Mouse (Mus musculus): Measurements from ENCODE around the gene Aurkaip1. TPM values are rescaled to one million over a fixed set of nuclear protein-coding genes. Genes with fewer than 3 reads are reported as not detected.
A peak's percentile ranks its signal among the peaks of the same experiment; 100 is the strongest.

Gene Aurkaip1
- polyA plus RNA-seq, 1 experiment: 341 TPM

GRCm38 (mm10) chr4:155791240-155791933, 39.7 kb upstream of the Aurkaip1 start:
- H3K9me3 ChIP-seq: no peaks in the 10 kb centered on the region
- H3K4me1 ChIP-seq: peaks cover 62% of the 10 kb centered on the region
- TF ChIP-seq FLI1 (IDR thresholded peaks at IDR 0.05; ENCODE audit: low read length) (no peak), GATA1 (IDR thresholded peaks at IDR 0.05; ENCODE audit: borderline replicate concordance, low read length) (no peak)
- no peaks in the 10 kb centered on the region for H3K36me3 ChIP-seq (replicated peaks; ENCODE audit: low read length)
- peaks cover 17% of the 10 kb centered on the region for H3K27me3 ChIP-seq (replicated peaks)
- peak overlapping the region; percentile 53 for H3K4me3 ChIP-seq (replicated peaks)

DNA sequence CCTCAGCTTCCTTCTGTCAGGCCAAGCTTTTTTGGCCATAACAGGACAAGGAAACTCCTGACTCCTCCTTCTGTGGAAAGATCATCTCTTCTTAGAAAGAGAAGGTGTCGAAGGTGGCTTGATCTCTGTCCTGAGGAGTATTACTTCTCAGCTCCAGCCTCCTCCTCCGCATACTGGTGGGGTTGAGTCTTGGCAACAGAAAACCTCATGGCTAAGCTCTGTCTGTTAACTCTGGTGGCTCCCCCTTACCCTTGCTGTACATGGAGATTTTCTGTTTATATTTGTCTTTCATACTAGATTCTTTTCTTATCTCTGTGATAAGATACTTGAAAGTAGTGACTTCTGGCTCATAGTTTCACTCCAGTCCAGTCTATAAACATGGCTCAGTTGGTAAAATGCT, 37.3 kb upstream of the Aurkaip1 start:
- peaks cover 44% of the 10 kb centered on the region for H3K4me1 ChIP-seq
- no peak overlapping the region for H3K4me3 ChIP-seq (replicated peaks)
- TF ChIP-seq FLI1 (IDR thresholded peaks at IDR 0.05; ENCODE audit: low read length): no peak
- no peak for TF ChIP-seq GATA1 (IDR thresholded peaks at IDR 0.05; ENCODE audit: borderline replicate concordance, low read length)
- H3K27me3 ChIP-seq (replicated peaks): peaks cover 17% of the 10 kb centered on the region
- H3K9me3 ChIP-seq: no peaks in the 10 kb centered on the region
- no peaks in the 10 kb centered on the region for H3K36me3 ChIP-seq (replicated peaks; ENCODE audit: low read length)

DNA sequence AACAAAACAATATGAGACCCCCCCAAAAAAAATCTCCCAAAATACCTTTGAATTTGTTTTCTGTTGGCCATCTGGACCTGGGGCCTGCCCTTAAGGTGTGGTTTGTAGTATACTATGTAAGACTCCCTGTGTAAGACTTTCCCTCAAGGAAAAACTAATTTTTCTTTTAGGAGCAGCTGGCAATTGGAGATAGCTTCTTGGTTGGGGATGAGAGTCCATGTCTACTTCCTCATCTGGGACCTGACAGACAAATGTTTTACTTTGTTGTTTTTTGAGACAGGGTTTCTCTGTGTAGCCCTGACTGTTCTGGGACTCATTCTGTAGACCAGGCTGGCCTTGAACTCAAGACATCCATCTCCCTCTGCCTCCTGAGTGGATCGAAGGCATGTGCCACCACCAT, 29.0 kb upstream of the Aurkaip1 start:
- H3K4me1 ChIP-seq: peaks cover 37% of the 10 kb centered on the region
- H3K36me3 ChIP-seq (replicated peaks; ENCODE audit: low read length): peaks cover 26% of the 10 kb centered on the region
- no peaks in the 10 kb centered on the region for H3K9me3 ChIP-seq
- no peaks in the 10 kb centered on the region for H3K27me3 ChIP-seq (replicated peaks)
- TF ChIP-seq FLI1 (IDR thresholded peaks at IDR 0.05; ENCODE audit: low read length): no peak
- no peak for TF ChIP-seq GATA1 (IDR thresholded peaks at IDR 0.05; ENCODE audit: borderline replicate concordance, low read length)
- no peak overlapping the region for H3K4me3 ChIP-seq (replicated peaks)

DNA sequence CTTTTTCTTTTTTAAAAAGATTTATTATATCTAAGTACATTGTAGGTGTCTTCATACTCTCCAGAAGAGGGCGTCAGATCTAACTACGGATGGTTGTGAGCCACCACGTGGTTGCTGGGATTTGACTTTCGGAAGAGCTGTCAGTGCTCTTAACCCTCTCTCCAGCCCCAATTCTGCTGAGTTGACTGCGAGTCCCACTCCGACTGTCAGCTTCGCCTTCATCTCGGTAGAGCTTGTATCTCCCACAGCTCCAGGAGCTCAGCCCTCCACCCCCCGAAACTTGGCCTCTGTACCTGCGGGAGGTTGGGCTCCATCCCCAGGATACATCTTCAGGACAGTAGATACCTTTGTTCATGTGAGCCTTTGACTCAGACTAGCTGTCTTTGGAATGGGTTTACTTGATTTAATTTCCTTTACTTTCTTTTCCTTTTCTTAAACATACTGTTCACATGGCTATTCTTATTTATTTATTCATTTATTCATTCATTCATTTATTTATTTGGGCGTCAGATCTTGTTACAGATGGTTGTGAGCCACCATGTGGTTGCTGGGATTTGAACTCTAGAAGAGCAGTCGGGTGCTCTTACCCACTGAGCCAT, 28.2 kb upstream of the Aurkaip1 start, which contains the start of gene Mrpl20:
TSS of gene Mrpl20 (plus strand) at position 138 of the 599 bp plus-strand sequence.
- no peak for TF ChIP-seq GATA1 (IDR thresholded peaks at IDR 0.05; ENCODE audit: borderline replicate concordance, low read length)
- TF ChIP-seq FLI1 (IDR thresholded peaks at IDR 0.05; ENCODE audit: low read length): no peak
- Histone ChIP-seq H3K27me3 (replicated peaks) (no peaks in the 10 kb centered on the region), H3K9me3 (no peaks in the 10 kb centered on the region), H3K4me1 (peaks cover 37% of the 10 kb centered on the region), H3K4me3 (replicated peaks) (peak within 1 kb of the TSS; percentile 98), H3K36me3 (replicated peaks; ENCODE audit: low read length) (peaks cover 33% of the 10 kb centered on the region)

DNA sequence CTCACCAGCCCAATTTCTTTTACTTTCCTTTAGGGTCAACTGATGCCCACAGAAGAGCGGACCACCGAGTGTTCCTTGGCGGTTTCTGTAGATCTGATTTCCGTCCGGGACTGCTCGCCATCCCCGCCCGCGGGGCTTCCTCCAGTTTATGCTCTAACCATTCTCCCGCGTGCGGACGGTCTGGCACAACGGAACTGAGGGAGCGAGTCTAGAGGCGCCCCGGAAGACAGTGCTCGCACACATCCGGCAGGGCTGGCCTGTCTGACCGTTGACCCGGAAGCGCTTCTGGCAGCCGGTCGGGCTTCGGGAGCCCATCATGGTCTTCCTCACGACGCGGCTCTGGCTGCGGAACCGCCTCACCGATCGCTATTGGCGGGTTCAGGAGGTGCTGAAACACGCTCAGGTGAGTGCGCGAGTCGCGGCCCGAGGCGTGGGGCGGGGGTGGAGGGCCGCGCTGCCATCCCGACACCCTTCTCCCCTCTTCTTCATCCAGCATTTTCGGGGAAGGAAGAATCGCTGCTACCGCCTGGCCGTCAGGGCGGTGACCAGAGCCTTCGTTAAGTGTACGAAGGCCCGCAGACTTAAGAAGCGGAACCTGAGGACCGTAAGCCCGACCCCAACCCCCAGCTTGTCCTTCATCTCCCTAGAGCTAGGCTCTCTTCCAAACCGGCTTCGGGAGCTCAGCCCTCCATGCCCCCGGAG, 27.6 kb upstream of the Aurkaip1 start:
- Histone ChIP-seq H3K27me3 (replicated peaks) (no peaks in the 10 kb centered on the region), H3K4me3 (replicated peaks) (peak overlapping the region; percentile 98), H3K9me3 (no peaks in the 10 kb centered on the region), H3K4me1 (peaks cover 41% of the 10 kb centered on the region), H3K36me3 (replicated peaks; ENCODE audit: low read length) (peaks cover 40% of the 10 kb centered on the region)
- TF ChIP-seq FLI1 (IDR thresholded peaks at IDR 0.05; ENCODE audit: low read length) (peak; percentile 44; the same call in 1 of the 2 replicates), GATA1 (IDR thresholded peaks at IDR 0.05; ENCODE audit: borderline replicate concordance, low read length) (no peak)

GRCm38 (mm10) chr4:155807841-155808240, 23.2 kb upstream of the Aurkaip1 start:
- Histone ChIP-seq H3K4me3 (replicated peaks) (no peak overlapping the region), H3K27me3 (replicated peaks) (no peaks in the 10 kb centered on the region), H3K4me1 (peaks cover 45% of the 10 kb centered on the region), H3K36me3 (replicated peaks; ENCODE audit: low read length) (peaks cover 69% of the 10 kb centered on the region), H3K9me3 (no peaks in the 10 kb centered on the region)
- TF ChIP-seq GATA1 (IDR thresholded peaks at IDR 0.05; ENCODE audit: borderline replicate concordance, low read length) (no peak), FLI1 (IDR thresholded peaks at IDR 0.05; ENCODE audit: low read length) (no peak)

- Histone ChIP-seq H3K4me3 (replicated peaks) (peak within 1 kb of the TSS; percentile 100), H3K4me1 (peaks cover 48% of the 10 kb centered on the region), H3K27me3 (replicated peaks) (no peaks in the 10 kb centered on the region), H3K36me3 (replicated peaks; ENCODE audit: low read length) (peaks cover 81% of the 10 kb centered on the region), H3K9me3 (no peaks in the 10 kb centered on the region)
- TF ChIP-seq GATA1 (IDR thresholded peaks at IDR 0.05; ENCODE audit: borderline replicate concordance, low read length): no peak
- 0 out of 2 replicates have a peak, but pooled peaks have one; percentile 53 for TF ChIP-seq FLI1 (IDR thresholded peaks at IDR 0.05; ENCODE audit: low read length)
These were observed 19.0 kb upstream of the Aurkaip1 start, which contains the start of gene Ccnl2 for GRCm38 (mm10) chr4:155811929-155812664. TSS of gene Ccnl2 (plus strand) at chr4:155812489.

GRCm38 (mm10) chr4:155812665-155813181, 18.3 kb upstream of the Aurkaip1 start:
- TF ChIP-seq FLI1 (IDR thresholded peaks at IDR 0.05; ENCODE audit: low read length): no peak
- Histone ChIP-seq H3K9me3 (no peaks in the 10 kb centered on the region), H3K36me3 (replicated peaks; ENCODE audit: low read length) (peaks cover 81% of the 10 kb centered on the region)

GRCm38 (mm10) chr4:155817533-155817932, 13.5 kb upstream of the Aurkaip1 start:
- H3K36me3 ChIP-seq (replicated peaks; ENCODE audit: low read length): peaks cover 93% of the 10 kb centered on the region

More at GRCm38 (mm10) chr4:155812665-155813181, 18.3 kb upstream of the Aurkaip1 start:
- Histone ChIP-seq H3K4me3 (replicated peaks) (peak overlapping the region; percentile 100), H3K4me1 (peaks cover 50% of the 10 kb centered on the region), H3K27me3 (replicated peaks) (no peaks in the 10 kb centered on the region)

More at GRCm38 (mm10) chr4:155817533-155817932, 13.5 kb upstream of the Aurkaip1 start:
- Histone ChIP-seq H3K4me1 (peaks cover 40% of the 10 kb centered on the region), H3K27me3 (replicated peaks) (no peaks in the 10 kb centered on the region), H3K4me3 (replicated peaks) (no peak overlapping the region), H3K9me3 (no peaks in the 10 kb centered on the region)
- no peak for TF ChIP-seq FLI1 (IDR thresholded peaks at IDR 0.05; ENCODE audit: low read length)
- TF ChIP-seq GATA1 (IDR thresholded peaks at IDR 0.05; ENCODE audit: borderline replicate concordance, low read length): no peak
